Mouse (Mus musculus): ENCODE measurements around the gene Rps6ka2. TPM values are rescaled to one million over a fixed set of nuclear protein-coding genes. Genes with fewer than 3 reads are reported as not detected.
"Not testable (repeated sequence)": the region's sequence is repeated elsewhere in the genome, so short reads cannot be mapped to it uniquely, and the experiment has no call there.

The Rps6ka2 gene
- polyA plus RNA-seq, 1 experiment from 2014 or later: 20.1 TPM

- H3K4me2 ChIP-seq (ENCODE audit: low read depth, severe bottlenecking): no peak overlapping the region
- ATAC-seq (ENCODE audit: insufficient number of reproducible peaks, low FRiP score, low TSS enrichment, low read depth) (no peak), DNase-seq (ENCODE audit: low spot score) (no peak)
- no peak overlapping the region for H3K4me3 ChIP-seq (ENCODE audit: low read depth, low read length)
- H3K4me1 ChIP-seq (ENCODE audit: control insufficient read depth, insufficient read depth, low read length): no peaks in the 10 kb centered on the region
- 65% methylated on average over 9 of the region's 9 CpGs for WGBS
- no peak overlapping the region for H3K9ac ChIP-seq (ENCODE audit: low read length)
- H3K36me3 ChIP-seq (ENCODE audit: control insufficient read depth, insufficient read depth, low read length): no peaks in the 10 kb centered on the region
- no peak overlapping the region for H3K27ac ChIP-seq (replicated peaks; ENCODE audit: low read depth, low read length)
- H3K9me3 ChIP-seq (ENCODE audit: control insufficient read depth, low read length): no peaks in the 10 kb centered on the region
- H3K27me3 ChIP-seq (ENCODE audit: control insufficient read depth, insufficient read depth, low read length): no peaks in the 10 kb centered on the region
Measured at GRCm38 (mm10) chr17:7182187-7182586, 12.3 kb downstream of the Rps6ka2 start.

- not testable (repeated sequence) for H3K9me3 ChIP-seq (ENCODE audit: control insufficient read depth, low read length); H3K4me3 ChIP-seq (ENCODE audit: low read depth, low read length); H3K4me2 ChIP-seq (ENCODE audit: low read depth, severe bottlenecking); H3K27me3 ChIP-seq (ENCODE audit: control insufficient read depth, insufficient read depth, low read length); H3K36me3 ChIP-seq (ENCODE audit: control insufficient read depth, insufficient read depth, low read length); H3K9ac ChIP-seq (ENCODE audit: low read length); H3K27ac ChIP-seq (replicated peaks; ENCODE audit: low read depth, low read length); DNase-seq (ENCODE audit: low spot score); ATAC-seq (ENCODE audit: insufficient number of reproducible peaks, low FRiP score, low TSS enrichment, low read depth); H3K4me1 ChIP-seq (ENCODE audit: control insufficient read depth, insufficient read depth, low read length)
- WGBS: 81% methylated on average over 1 of the region's 1 CpGs
Measured at GRCm38 (mm10) chr17:7187037-7187436, 17.1 kb downstream of the Rps6ka2 start.

DNA sequence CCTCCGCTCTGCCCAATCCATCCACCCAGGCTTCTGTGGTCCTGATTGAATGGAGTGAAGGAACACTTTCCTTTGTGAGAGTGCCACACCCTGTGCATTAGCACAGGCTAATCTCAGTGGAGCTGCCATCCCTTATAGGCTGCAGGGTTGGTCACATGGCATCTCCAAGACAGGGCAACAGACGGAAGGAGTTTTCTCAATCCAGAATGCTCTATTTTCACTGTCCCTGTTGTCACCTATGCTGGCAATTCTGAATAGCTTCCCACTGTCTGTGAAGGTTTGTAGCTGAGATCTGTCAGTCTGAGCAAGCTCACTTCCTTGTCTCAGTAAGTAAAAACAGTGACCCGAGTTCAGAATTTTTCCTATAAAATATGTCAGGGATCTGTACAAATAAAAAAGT, 19.5 kb downstream of the Rps6ka2 start:
- H3K9ac ChIP-seq (ENCODE audit: low read length): no peak overlapping the region
- DNase-seq (ENCODE audit: low spot score): no peak
- H3K27ac ChIP-seq (replicated peaks; ENCODE audit: low read depth, low read length): no peak overlapping the region
- H3K36me3 ChIP-seq (ENCODE audit: control insufficient read depth, insufficient read depth, low read length): no peaks in the 10 kb centered on the region
- no peaks in the 10 kb centered on the region for H3K27me3 ChIP-seq (ENCODE audit: control insufficient read depth, insufficient read depth, low read length)
- ATAC-seq (ENCODE audit: insufficient number of reproducible peaks, low FRiP score, low TSS enrichment, low read depth): no peak
- no peaks in the 10 kb centered on the region for H3K9me3 ChIP-seq (ENCODE audit: control insufficient read depth, low read length)
- WGBS: 93% methylated on average over 3 of the region's 3 CpGs
- no peaks in the 10 kb centered on the region for H3K4me1 ChIP-seq (ENCODE audit: control insufficient read depth, insufficient read depth, low read length)
- H3K4me3 ChIP-seq (ENCODE audit: low read depth, low read length): no peak overlapping the region
- H3K4me2 ChIP-seq (ENCODE audit: low read depth, severe bottlenecking): no peak overlapping the region

DNA sequence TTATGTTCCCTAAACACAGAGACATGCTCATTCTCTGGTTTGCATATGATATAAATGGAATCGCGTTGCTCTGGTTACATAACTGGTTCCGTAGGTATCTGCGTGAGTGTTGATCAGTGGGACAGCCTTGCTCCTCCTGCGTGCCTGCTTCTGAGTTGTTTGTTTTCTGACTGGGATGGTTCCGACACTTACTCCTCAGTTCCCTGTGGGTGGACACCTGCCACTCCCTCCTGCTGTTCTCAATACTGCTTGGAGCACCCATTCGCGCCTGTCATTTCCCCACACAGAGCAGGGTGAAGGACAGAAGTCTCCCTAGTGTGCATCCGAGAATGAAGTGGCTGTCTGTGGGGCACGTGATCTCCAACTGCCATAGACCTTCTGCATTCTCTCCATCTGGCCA, 20.1 kb downstream of the Rps6ka2 start:
- H3K27me3 ChIP-seq (ENCODE audit: control insufficient read depth, insufficient read depth, low read length): no peaks in the 10 kb centered on the region
- 88% methylated on average over 10 of the region's 10 CpGs for WGBS
- no peak for ATAC-seq (ENCODE audit: insufficient number of reproducible peaks, low FRiP score, low TSS enrichment, low read depth)

GRCm38 (mm10) chr17:7194140-7194840, 24.4 kb downstream of the Rps6ka2 start:
- Histone ChIP-seq H3K9me3 (ENCODE audit: control insufficient read depth, low read length) (no peaks in the 10 kb centered on the region), H3K4me1 (ENCODE audit: control insufficient read depth, insufficient read depth, low read length) (peaks cover 9% of the 10 kb centered on the region), H3K9ac (ENCODE audit: low read length) (no peak overlapping the region), H3K4me3 (ENCODE audit: low read depth, low read length) (no peak overlapping the region), H3K27ac (replicated peaks; ENCODE audit: low read depth, low read length) (no peak overlapping the region), H3K27me3 (ENCODE audit: control insufficient read depth, insufficient read depth, low read length) (no peaks in the 10 kb centered on the region), H3K4me2 (ENCODE audit: low read depth, severe bottlenecking) (no peak overlapping the region), H3K36me3 (ENCODE audit: control insufficient read depth, insufficient read depth, low read length) (no peaks in the 10 kb centered on the region)
- WGBS: 87% methylated on average over 7 of the region's 7 CpGs
- no peak for ATAC-seq (ENCODE audit: insufficient number of reproducible peaks, low FRiP score, low TSS enrichment, low read depth)
- no peak for DNase-seq (ENCODE audit: low spot score)

More for the DNA sequence above, 20.1 kb downstream of the Rps6ka2 start:
- H3K4me3 ChIP-seq (ENCODE audit: low read depth, low read length): no peak overlapping the region
- no peaks in the 10 kb centered on the region for H3K36me3 ChIP-seq (ENCODE audit: control insufficient read depth, insufficient read depth, low read length)
- no peaks in the 10 kb centered on the region for H3K9me3 ChIP-seq (ENCODE audit: control insufficient read depth, low read length)
- no peak overlapping the region for H3K4me2 ChIP-seq (ENCODE audit: low read depth, severe bottlenecking)
- no peaks in the 10 kb centered on the region for H3K4me1 ChIP-seq (ENCODE audit: control insufficient read depth, insufficient read depth, low read length)
- H3K9ac ChIP-seq (ENCODE audit: low read length): no peak overlapping the region
- H3K27ac ChIP-seq (replicated peaks; ENCODE audit: low read depth, low read length): no peak overlapping the region
- no peak for DNase-seq (ENCODE audit: low spot score)

GRCm38 (mm10) chr17:7197121-7197925, 27.4 kb downstream of the Rps6ka2 start:
- no peak overlapping the region for H3K4me3 ChIP-seq (ENCODE audit: low read depth, low read length)
- no peak overlapping the region for H3K27ac ChIP-seq (replicated peaks; ENCODE audit: low read depth, low read length)
- H3K27me3 ChIP-seq (ENCODE audit: control insufficient read depth, insufficient read depth, low read length): no peaks in the 10 kb centered on the region
- H3K9me3 ChIP-seq (ENCODE audit: control insufficient read depth, low read length): no peaks in the 10 kb centered on the region
- no peak for DNase-seq (ENCODE audit: low spot score)
- peaks cover 9% of the 10 kb centered on the region for H3K4me1 ChIP-seq (ENCODE audit: control insufficient read depth, insufficient read depth, low read length)
- no peak overlapping the region for H3K4me2 ChIP-seq (ENCODE audit: low read depth, severe bottlenecking)
- no peak overlapping the region for H3K9ac ChIP-seq (ENCODE audit: low read length)
- WGBS: 71% methylated on average over 9 of the region's 9 CpGs
- no peak for ATAC-seq (ENCODE audit: insufficient number of reproducible peaks, low FRiP score, low TSS enrichment, low read depth)
- H3K36me3 ChIP-seq (ENCODE audit: control insufficient read depth, insufficient read depth, low read length): no peaks in the 10 kb centered on the region

DNA sequence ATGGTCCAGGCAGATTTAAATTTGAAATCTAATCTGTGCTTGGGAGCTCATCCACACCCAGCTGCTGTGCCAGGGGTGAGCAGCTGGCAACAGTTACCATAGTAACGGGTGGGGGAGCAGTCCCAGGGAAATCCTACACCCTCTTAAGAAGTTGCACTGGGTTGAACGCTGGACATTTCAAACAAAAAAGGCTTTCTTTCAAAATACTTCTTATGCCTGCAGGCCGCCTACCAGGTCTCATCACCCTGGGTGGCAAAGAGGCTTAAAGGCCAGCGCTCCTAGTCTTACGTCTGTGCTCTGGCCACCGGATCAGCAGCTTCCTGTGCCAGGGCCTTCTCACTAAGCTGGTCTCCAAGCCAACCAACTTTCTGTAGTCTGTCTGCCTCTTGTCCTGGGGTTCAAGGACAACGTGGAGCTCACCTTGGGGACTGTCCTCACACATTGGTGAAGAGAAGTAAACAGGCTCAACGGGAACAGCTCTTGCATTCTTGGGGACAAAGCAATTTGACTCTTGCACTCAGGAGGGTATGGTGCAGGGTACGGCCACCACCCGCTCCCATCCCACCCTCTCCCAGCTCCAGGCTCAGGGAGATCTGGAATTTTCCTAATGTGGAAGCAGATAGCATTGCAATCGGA, 35.0 kb downstream of the Rps6ka2 start:
- H3K4me2 ChIP-seq (ENCODE audit: low read depth, severe bottlenecking): no peak overlapping the region
- H3K36me3 ChIP-seq (ENCODE audit: control insufficient read depth, insufficient read depth, low read length): no peaks in the 10 kb centered on the region
- no peaks in the 10 kb centered on the region for H3K9me3 ChIP-seq (ENCODE audit: control insufficient read depth, low read length)
- no peak overlapping the region for H3K4me3 ChIP-seq (ENCODE audit: low read depth, low read length)
- H3K9ac ChIP-seq (ENCODE audit: low read length): no peak overlapping the region; the same call in 1 of the 2 replicates
- peak; percentile 63 for DNase-seq (ENCODE audit: low spot score)
- WGBS: 50% methylated on average over 11 of the region's 11 CpGs
- H3K27me3 ChIP-seq (ENCODE audit: control insufficient read depth, insufficient read depth, low read length): no peaks in the 10 kb centered on the region
- H3K4me1 ChIP-seq (ENCODE audit: control insufficient read depth, insufficient read depth, low read length): peaks cover 14% of the 10 kb centered on the region
- peak overlapping the region; percentile 76; the same call in 1 of the 2 replicates for H3K27ac ChIP-seq (replicated peaks; ENCODE audit: low read depth, low read length)
- peak; percentile 83 for ATAC-seq (ENCODE audit: insufficient number of reproducible peaks, low FRiP score, low TSS enrichment, low read depth)

DNA sequence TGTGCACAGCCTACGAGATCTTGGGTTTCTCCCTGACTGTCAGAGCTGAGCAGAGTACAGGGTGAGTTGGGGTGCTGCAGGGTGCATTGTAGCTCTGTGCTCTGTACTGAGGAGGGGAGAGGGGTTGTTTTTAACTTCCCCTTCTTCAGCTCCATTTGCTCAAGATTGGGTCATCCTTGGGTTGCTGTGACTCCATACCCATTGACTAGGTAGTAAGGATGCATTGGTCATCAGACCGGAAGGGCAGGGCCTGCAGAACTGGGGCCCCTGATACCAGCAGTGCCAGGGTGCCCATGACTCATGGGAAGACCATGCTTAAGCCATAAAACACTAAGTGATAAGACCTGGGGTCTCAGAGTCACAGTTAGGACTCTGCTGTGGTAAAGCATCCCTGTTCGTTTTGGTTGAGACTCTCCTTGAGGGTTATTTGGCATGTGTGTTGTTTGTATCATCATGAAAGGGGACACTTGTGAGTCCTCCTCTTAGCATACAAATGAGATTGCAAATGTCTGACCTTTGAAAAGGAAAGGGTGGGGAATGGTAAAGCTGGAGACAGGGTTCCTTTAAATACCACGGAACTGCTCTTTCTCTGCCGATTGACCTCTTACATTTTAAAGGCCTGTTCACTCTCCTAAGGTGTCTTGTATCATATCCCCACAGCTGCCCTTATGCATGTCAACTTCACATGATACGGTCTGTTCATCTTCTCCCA, 36.7 kb downstream of the Rps6ka2 start:
- Histone ChIP-seq H3K9me3 (ENCODE audit: control insufficient read depth, low read length) (no peaks in the 10 kb centered on the region), H3K36me3 (ENCODE audit: control insufficient read depth, insufficient read depth, low read length) (no peaks in the 10 kb centered on the region), H3K27me3 (ENCODE audit: control insufficient read depth, insufficient read depth, low read length) (no peaks in the 10 kb centered on the region), H3K27ac (replicated peaks; ENCODE audit: low read depth, low read length) (no peak overlapping the region), H3K4me1 (ENCODE audit: control insufficient read depth, insufficient read depth, low read length) (peaks cover 14% of the 10 kb centered on the region), H3K4me3 (ENCODE audit: low read depth, low read length) (no peak overlapping the region), H3K9ac (ENCODE audit: low read length) (no peak overlapping the region), H3K4me2 (ENCODE audit: low read depth, severe bottlenecking) (no peak overlapping the region)
- ATAC-seq (ENCODE audit: insufficient number of reproducible peaks, low FRiP score, low TSS enrichment, low read depth) (no peak), DNase-seq (ENCODE audit: low spot score) (no peak)
- WGBS: 79% methylated on average over 6 of the region's 6 CpGs

All from limb, embryonic 11.5 days (tissue).